Mouse (Mus musculus) spleen, postnatal 4 days (tissue): Measurements from ENCODE around the gene Schip1.
A peak's percentile ranks its signal among the peaks of the same experiment; 100 is the strongest.
"Not testable (repeated sequence)": the region's sequence is repeated elsewhere in the genome, so short reads cannot be mapped to it uniquely, and the experiment has no call there.

Source experiments
- DNase-seq, 2 experiments: peaks; one replicate each; pipeline ENCODE4 v3.0.0; 2022; ENCODE audit warnings: low spot score in 2 of 2

Gene Schip1

GRCm38 (mm10) chr3:68064731-68065130 lies at the start of gene Schip1:
Gene Schip1 (plus strand): TSS chr3:68064802.
- no peak for DNase-seq

- DNase-seq, result no peak
These were observed 48.8 kb upstream of the Schip1 start for GRCm38 (mm10) chr3:68015786-68016185.

GRCm38 (mm10) chr3:68019401-68019800 lies 45.2 kb upstream of the Schip1 start:
- no peak for DNase-seq

GRCm38 (mm10) chr3:68036097-68036496 lies 28.5 kb upstream of the Schip1 start:
- no peak for DNase-seq

- no peak for DNase-seq
These were observed 21.7 kb upstream of the Schip1 start for GRCm38 (mm10) chr3:68042951-68043350.

- no peak for DNase-seq
These were observed 18.9 kb upstream of the Schip1 start for GRCm38 (mm10) chr3:68045475-68046416.

- DNase-seq, result no peak
These were observed 11.1 kb upstream of the Schip1 start for GRCm38 (mm10) chr3:68053538-68053937.

GRCm38 (mm10) chr3:68055071-68055470 lies 9.5 kb upstream of the Schip1 start:
- no peak for DNase-seq

GRCm38 (mm10) chr3:68056373-68057275 lies 8.0 kb upstream of the Schip1 start:
- peak; percentile 42 to 80 for DNase-seq

- DNase-seq, result no peak
These were observed 5.3 kb upstream of the Schip1 start for GRCm38 (mm10) chr3:68059162-68059800.

GRCm38 (mm10) chr3:68071395-68072386 lies 7.1 kb downstream of the Schip1 start:
- no peak for DNase-seq

- DNase-seq, result no peak
These were observed 12.8 kb downstream of the Schip1 start for GRCm38 (mm10) chr3:68077406-68077805.

- DNase-seq, result no peak
These were observed 20.4 kb downstream of the Schip1 start for GRCm38 (mm10) chr3:68085024-68085423.

- DNase-seq, result no peak
These were observed 27.5 kb downstream of the Schip1 start for GRCm38 (mm10) chr3:68092108-68092507.

- no peak for DNase-seq
These were observed 32.3 kb downstream of the Schip1 start for GRCm38 (mm10) chr3:68096724-68097431.

GRCm38 (mm10) chr3:68099561-68099960 lies 35.0 kb downstream of the Schip1 start:
- not testable (repeated sequence) for DNase-seq

GRCm38 (mm10) chr3:68101343-68101742 lies 36.7 kb downstream of the Schip1 start:
- DNase-seq, result no peak

GRCm38 (mm10) chr3:68105081-68105685 lies 40.6 kb downstream of the Schip1 start:
- DNase-seq, result no peak

- no peak for DNase-seq
These were observed 56.7 kb downstream of the Schip1 start for GRCm38 (mm10) chr3:68121338-68121737.
